ENCODE assay signal across 28 mouse cellular contexts in genomic region chr9:65046993-65047392, GRCm38 (mm10). TPM values are rescaled to one million over a fixed set of nuclear protein-coding genes. Genes with fewer than 3 reads are reported as not detected.
"Had no signal": no experiment of that assay in that cellular context is flagged by ENCODE, and none has a peak within 500 bp of the region (broad histone marks: within the 10 kb centered on the region; RNA-seq: fewer than 3 reads in every experiment).

No protein-coding gene starts in this region.

- ATAC-seq: forebrain, embryonic 13.5 days; forebrain, embryonic 14.5 days; forebrain, embryonic 15.5 days; forebrain, embryonic 16.5 days; forebrain, postnatal 0 days had no signal

- H3K4me3 ChIP-seq: embryonic facial prominence, embryonic 10.5 days; embryonic facial prominence, embryonic 12.5 days; embryonic facial prominence, embryonic 13.5 days; embryonic facial prominence, embryonic 15.5 days; erythroblast, embryonic 14.5 days; forebrain, embryonic 10.5 days; forebrain, embryonic 12.5 days; forebrain, embryonic 13.5 days; forebrain, embryonic 15.5 days; gastrocnemius, adult 2 months had no signal

- H3K4me1 ChIP-seq: embryonic facial prominence, embryonic 10.5 days; embryonic facial prominence, embryonic 12.5 days; embryonic facial prominence, embryonic 13.5 days; embryonic facial prominence, embryonic 15.5 days; forebrain, embryonic 10.5 days; forebrain, embryonic 12.5 days; forebrain, embryonic 13.5 days; forebrain, embryonic 15.5 days had no signal

- H3K9ac ChIP-seq: embryonic facial prominence, embryonic 12.5 days; embryonic facial prominence, embryonic 13.5 days; embryonic facial prominence, embryonic 15.5 days; forebrain, embryonic 12.5 days; forebrain, embryonic 13.5 days; forebrain, embryonic 15.5 days; forebrain, postnatal 0 days had no signal

- H3K27me3 ChIP-seq: embryonic facial prominence, embryonic 12.5 days; embryonic facial prominence, embryonic 13.5 days; embryonic facial prominence, embryonic 15.5 days; forebrain, embryonic 12.5 days; forebrain, embryonic 13.5 days; forebrain, embryonic 15.5 days had no signal

- DNase-seq: cerebellum, adult 18-20 months; cerebellum, adult 2 months; cerebellum, adult 8-10 months; cerebellum, adult 9-10 months; cerebellum, adult 9-11 months; cerebellum, postnatal 10 days; cerebellum, postnatal 14 days; cerebellum, postnatal 25 days; cerebellum, postnatal 36 days; embryo, embryonic 11 days; forebrain, postnatal 0 days; gastrocnemius, adult 2 months; gastrocnemius, postnatal 10 days; gastrocnemius, postnatal 14 days; gastrocnemius, postnatal 25 days; gastrocnemius, postnatal 36 days; heart, adult 18-20 months had no signal

- H3K4me2 ChIP-seq: embryonic facial prominence, embryonic 12.5 days; embryonic facial prominence, embryonic 13.5 days; embryonic facial prominence, embryonic 15.5 days; forebrain, embryonic 12.5 days; forebrain, embryonic 13.5 days; forebrain, embryonic 15.5 days had no signal

- H3K27ac ChIP-seq: embryonic facial prominence, embryonic 10.5 days; embryonic facial prominence, embryonic 12.5 days; embryonic facial prominence, embryonic 13.5 days; embryonic facial prominence, embryonic 15.5 days; forebrain, embryonic 10.5 days; forebrain, embryonic 12.5 days; forebrain, embryonic 13.5 days; forebrain, embryonic 15.5 days had no signal

- H3K9me3 ChIP-seq: embryonic facial prominence, embryonic 10.5 days; embryonic facial prominence, embryonic 12.5 days; embryonic facial prominence, embryonic 13.5 days; embryonic facial prominence, embryonic 15.5 days; forebrain, embryonic 10.5 days; forebrain, embryonic 12.5 days; forebrain, embryonic 13.5 days; forebrain, embryonic 15.5 days had no signal

RNA-seq across cellular contexts. Expression of gene Igdcc4, which starts 54.3 kb away (rescaled TPM):
- polyA plus RNA-seq: erythroblast, embryonic 14.5 days had no signal
